Mouse (Mus musculus) MEL (cell line): ENCODE results near the gene Nexn. TPM values are rescaled to one million over a fixed set of nuclear protein-coding genes. Genes with fewer than 3 reads are reported as not detected.

Experiments
- DNase-seq: peaks from one replicate; pipeline ENCODE4 v3.0.0; 2011; ENCODE audit warnings: low read depth, low spot score
- H3K27ac ChIP-seq: 2 replicates; pipeline ENCODE4 v1.5.1; 2012; ENCODE audit warnings: low read depth, mild to moderate bottlenecking, control low read depth, low read length, moderate library complexity; ENCODE audit not compliant: control insufficient read depth
- H3K27me3 ChIP-seq, 2 experiments: fragments of 150-350 bp in 1 of 2; sonication (generic) in 1 of 2; 2 replicates each; pipeline ENCODE4 v1.6.1; 2012; ENCODE audit warnings: low read length in 2 of 2, mild to moderate bottlenecking in 2 of 2, improper control_type of control experiment in 1 of 2, moderate library complexity in 1 of 2; ENCODE audit not compliant: insufficient read depth in 2 of 2, control insufficient read depth in 1 of 2
- H3K36me3 ChIP-seq, 2 experiments: 2 replicates each; pipeline ENCODE4 v1.6.1; 2012 to 2014; ENCODE audit warnings: low read length in 2 of 2, improper control_type of control experiment in 1 of 2, inconsistent platforms in 1 of 2, mild to moderate bottlenecking in 1 of 2; ENCODE audit not compliant: insufficient read depth in 2 of 2, control insufficient read depth in 1 of 2
- H3K4me1 ChIP-seq, 2 experiments: fragments of 150-350 bp in 1 of 2; sonication (generic) in 1 of 2; 2 replicates each; pipeline ENCODE4 v1.6.1; 2012; ENCODE audit warnings: low read length in 2 of 2, improper control_type of control experiment in 1 of 2, mild to moderate bottlenecking in 1 of 2; ENCODE audit not compliant: insufficient read depth in 2 of 2, control insufficient read depth in 1 of 2
- H3K4me3 ChIP-seq, 2 experiments: fragments of 150-350 bp in 1 of 2; sonication (generic) in 1 of 2; 2 replicates each; pipeline ENCODE4 v1.5.1; 2012; ENCODE audit warnings: low read depth in 2 of 2, low read length in 2 of 2, mild to moderate bottlenecking in 2 of 2, moderate library complexity in 2 of 2, control low read depth in 1 of 2, improper control_type of control experiment in 1 of 2; ENCODE audit not compliant: control insufficient read depth in 1 of 2, insufficient read depth in 1 of 2
- H3K79me2 ChIP-seq: 2 replicates; pipeline ENCODE4 v1.6.1; 2012; ENCODE audit warnings: mild to moderate bottlenecking, low read length, moderate library complexity; ENCODE audit not compliant: control insufficient read depth, poor library complexity, insufficient read depth
- H3K9ac ChIP-seq: 2 replicates; pipeline ENCODE4 v1.6.1; 2012; ENCODE audit warnings: low read depth, mild to moderate bottlenecking, control low read depth, low read length, moderate library complexity; ENCODE audit not compliant: control insufficient read depth, poor library complexity, severe bottlenecking
- H3K9me3 ChIP-seq: fragments of 150-350 bp; sonication (generic); replicated peaks from 2 replicates; pipeline ENCODE4 v1.6.1; 2012; ENCODE audit warnings: mild to moderate bottlenecking, low read length, improper control_type of control experiment, moderate library complexity; ENCODE audit not compliant: insufficient read depth
- BHLHE40 ChIP-seq: IDR thresholded peaks from 2 replicates; pipeline ENCODE4 v1.6.1; 2012; ENCODE audit warnings: low read depth, mild to moderate bottlenecking, inconsistent platforms, low read length, improper control_type of control experiment, borderline replicate concordance
- CTCF ChIP-seq, 3 experiments: IDR thresholded peaks in 2 of 3; conservative IDR thresholded peaks in 1 of 3; 2 replicates each; pipeline ENCODE4 v1.5.1; 2011 to 2012; ENCODE audit warnings: low read length in 3 of 3, low read depth in 2 of 3, mild to moderate bottlenecking in 2 of 3, improper control_type of control experiment in 1 of 3, inconsistent platforms in 1 of 3, mixed read lengths in 1 of 3, moderate library complexity in 1 of 3; ENCODE audit not compliant: control insufficient read depth in 1 of 3, insufficient read depth in 1 of 3, poor library complexity in 1 of 3, severe bottlenecking in 1 of 3
- E2F4 ChIP-seq: IDR thresholded peaks from 2 replicates; pipeline ENCODE4 v1.6.1; 2011; ENCODE audit warnings: low read depth, low read length, improper control_type of control experiment, borderline replicate concordance
- ELF1 ChIP-seq: IDR thresholded peaks from 2 replicates; pipeline ENCODE4 v1.6.1; 2014; ENCODE audit warnings: low read depth, mild to moderate bottlenecking, inconsistent platforms, low read length, improper control_type of control experiment, moderate library complexity
- EP300 ChIP-seq, 2 experiments: IDR thresholded peaks; 2 replicates each; pipeline ENCODE4 v1.6.1; 2011; ENCODE audit warnings: improper control_type of control experiment in 2 of 2, low read length in 2 of 2, low read depth in 1 of 2, mild to moderate bottlenecking in 1 of 2
- ETS1 ChIP-seq: IDR thresholded peaks from 2 replicates; pipeline ENCODE4 v1.6.1; 2012; ENCODE audit warnings: low read depth, mild to moderate bottlenecking, inconsistent platforms, low read length, improper control_type of control experiment, moderate library complexity
- HCFC1 ChIP-seq: IDR thresholded peaks from 2 replicates; pipeline ENCODE4 v1.6.1; 2012; ENCODE audit warnings: low read depth, mild to moderate bottlenecking, inconsistent platforms, low read length, improper control_type of control experiment, moderate library complexity
- JUND ChIP-seq: IDR thresholded peaks from 2 replicates; pipeline ENCODE4 v1.6.1; 2011; ENCODE audit warnings: low read depth, mild to moderate bottlenecking, improper control_type of control experiment, low read length
- KAT2A ChIP-seq: conservative IDR thresholded peaks from 2 replicates; pipeline ENCODE4 v1.6.1; 2012; ENCODE audit warnings: low read depth, low read length, improper control_type of control experiment, inconsistent platforms
- MAZ ChIP-seq: IDR thresholded peaks from 2 replicates; pipeline ENCODE4 v1.6.1; 2012; ENCODE audit warnings: low read depth, mild to moderate bottlenecking, inconsistent platforms, low read length, improper control_type of control experiment
- MEF2A ChIP-seq: IDR thresholded peaks from 2 replicates; pipeline ENCODE4 v1.6.1; 2014; ENCODE audit warnings: low read depth, mild to moderate bottlenecking, inconsistent platforms, low read length, improper control_type of control experiment; ENCODE audit not compliant: poor library complexity, insufficient replicate concordance, severe bottlenecking; ENCODE audit errors: extremely low read depth
- MXI1 ChIP-seq: IDR thresholded peaks from 2 replicates; pipeline ENCODE4 v1.6.1; 2011; ENCODE audit warnings: mild to moderate bottlenecking, low read depth, low read length, improper control_type of control experiment
- NRF1 ChIP-seq: IDR thresholded peaks from 2 replicates; pipeline ENCODE4 v1.6.1; 2014; ENCODE audit warnings: low read depth, mild to moderate bottlenecking, inconsistent platforms, low read length, improper control_type of control experiment, moderate library complexity; ENCODE audit not compliant: poor library complexity, insufficient read depth, severe bottlenecking
- RAD21 ChIP-seq: IDR thresholded peaks from 2 replicates; pipeline ENCODE4 v1.6.1; 2011; ENCODE audit warnings: mild to moderate bottlenecking, low read depth, low read length, improper control_type of control experiment
- RCOR1 ChIP-seq: IDR thresholded peaks from 2 replicates; pipeline ENCODE4 v1.6.1; 2012; ENCODE audit warnings: low read depth, mild to moderate bottlenecking, inconsistent platforms, low read length, improper control_type of control experiment
- SMC3 ChIP-seq: IDR thresholded peaks from 2 replicates; pipeline ENCODE4 v1.6.1; 2011; ENCODE audit warnings: low read depth, low read length, improper control_type of control experiment
- TBP ChIP-seq: IDR thresholded peaks from 2 replicates; pipeline ENCODE4 v1.8.0; 2011; ENCODE audit warnings: low read depth, low read length, improper control_type of control experiment
- TCF12 ChIP-seq: IDR thresholded peaks from 2 replicates; pipeline ENCODE4 v1.6.1; 2014; ENCODE audit warnings: low read depth, mild to moderate bottlenecking, inconsistent platforms, low read length, improper control_type of control experiment, moderate library complexity
- UBTF ChIP-seq: IDR thresholded peaks from 2 replicates; pipeline ENCODE4 v1.6.1; 2012; ENCODE audit warnings: low read depth, mild to moderate bottlenecking, inconsistent platforms, low read length, improper control_type of control experiment, moderate library complexity, borderline replicate concordance; ENCODE audit not compliant: insufficient read depth
- USF2 ChIP-seq, 2 experiments: IDR thresholded peaks; 2 replicates each; pipeline ENCODE4 v1.6.1; 2011 to 2012; ENCODE audit warnings: improper control_type of control experiment in 2 of 2, low read length in 2 of 2, borderline replicate concordance in 1 of 2, inconsistent platforms in 1 of 2, low read depth in 1 of 2, mild to moderate bottlenecking in 1 of 2; ENCODE audit not compliant: insufficient read depth in 1 of 2
- ZKSCAN1 ChIP-seq: IDR thresholded peaks from 2 replicates; pipeline ENCODE4 v1.6.1; 2012; ENCODE audit warnings: low read depth, mild to moderate bottlenecking, inconsistent platforms, low read length, improper control_type of control experiment, moderate library complexity
- ZNF384 ChIP-seq: IDR thresholded peaks from 2 replicates; pipeline ENCODE4 v1.6.1; 2012; ENCODE audit warnings: low read depth, mild to moderate bottlenecking, inconsistent platforms, low read length, improper control_type of control experiment
- polyA plus RNA-seq, 2 experiments: library from polyadenylated mRNA; stranded (reverse) in 1 of 2; unstranded in 1 of 2; fragments of >175 nt in 1 of 2; fragments of >200 nt in 1 of 2; gene quantifications; 2 replicates each; pipeline versions ENCODE4 v1.2.1 to v1.2.4; 2012; ENCODE audit warnings: low replicate concordance in 2 of 2, low read depth in 1 of 2; ENCODE audit not compliant: insufficient read length in 2 of 2, insufficient read depth in 1 of 2, missing spikeins in 1 of 2
- total RNA-seq: library from RNA; depleted of rRNA; stranded (reverse); fragments of 300-350 nt; gene quantifications from 2 replicates; pipeline ENCODE4 v1.2.3, GENCODE M21; 2012

Nexn gene
- total and polyA plus RNA-seq, 3 experiments, result 0.19 to 0.96 TPM; not detected in 1

DNA sequence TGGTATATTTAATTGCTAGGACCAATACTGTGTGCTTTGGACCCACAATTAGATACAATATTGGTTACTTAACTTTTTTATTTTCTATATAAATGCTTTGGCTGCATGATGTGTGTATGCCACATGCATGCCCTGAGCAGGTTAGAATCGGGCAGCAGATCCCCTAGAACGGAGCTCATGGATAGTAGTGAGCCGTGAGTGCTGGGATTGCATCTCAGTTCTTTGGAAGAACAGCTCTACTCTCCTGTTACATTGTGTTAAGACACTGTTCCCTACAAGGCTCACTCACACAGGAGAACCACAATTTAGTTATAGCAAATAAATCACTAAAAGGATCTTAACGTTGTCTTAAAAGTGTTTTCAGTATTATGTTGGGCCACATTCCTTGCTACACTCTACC is 22.8 kb downstream of the Nexn start:
- Histone ChIP-seq H3K27ac (no peak overlapping the region), H3K9ac (no peak overlapping the region), H3K4me1 (0 out of 4 replicates have a peak, but pooled peaks cover 0 to 2% of the 10 kb centered on the region in 2 experiments)
- DNase-seq, result no peak
- no peak for TF ChIP-seq USF2 (IDR thresholded peaks at IDR 0.05; ENCODE audit: borderline replicate concordance in 1 of 2, insufficient read depth in 1 of 2, low read depth in 1 of 2, low read length in 2 of 2)
- no peak for TF ChIP-seq UBTF
- no peak for TF ChIP-seq KAT2A
- TF ChIP-seq BHLHE40, result no peak
- TF ChIP-seq EP300 (IDR thresholded peaks at IDR 0.05; ENCODE audit: low read depth in 1 of 2, low read length in 2 of 2), result no peak
- no peak for TF ChIP-seq RAD21
- TF ChIP-seq MXI1, result no peak
- TF ChIP-seq ELF1, result no peak
- TF ChIP-seq ETS1, result no peak
- TF ChIP-seq MEF2A, result no peak
- TF ChIP-seq, all 39 proteins: peak for 0
- no peaks in the 10 kb centered on the region for H3K9me3 ChIP-seq
- no peaks in the 10 kb centered on the region for H3K79me2 ChIP-seq
- H3K4me3 ChIP-seq, result no peak overlapping the region
- peaks cover 3 to 8% of the 10 kb centered on the region in 2 experiments; a peak in 1 of 4 replicates for H3K36me3 ChIP-seq
- no peaks in the 10 kb centered on the region for H3K27me3 ChIP-seq

DNA sequence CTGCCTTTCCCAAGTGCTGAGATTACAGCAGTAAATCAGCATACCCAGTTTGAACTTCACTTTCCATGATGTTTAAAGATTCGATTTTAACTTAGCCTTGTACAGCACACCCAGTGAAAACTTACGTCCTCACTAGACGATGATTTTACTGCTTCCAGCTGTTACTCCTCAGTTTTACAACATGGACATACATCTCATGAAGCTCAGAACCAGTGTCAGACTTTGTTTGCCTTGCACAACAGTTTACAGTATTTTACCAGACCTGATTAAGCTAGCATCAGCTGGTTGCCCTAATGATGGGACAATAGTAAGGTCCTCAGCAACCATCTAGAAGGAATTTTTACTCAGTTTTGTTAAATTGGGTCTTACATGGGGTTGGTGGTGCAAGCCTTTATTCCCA is 25.1 kb downstream of the Nexn start:
- no peak for DNase-seq
- Histone ChIP-seq H3K27ac (no peak overlapping the region), H3K36me3 (peaks cover 13 to 14% of the 10 kb centered on the region in 2 experiments), H3K27me3 (no peaks in the 10 kb centered on the region), H3K4me3 (no peak overlapping the region), H3K4me1 (0 out of 4 replicates have a peak, but pooled peaks cover 0 to 2% of the 10 kb centered on the region in 2 experiments), H3K9me3 (no peaks in the 10 kb centered on the region), H3K9ac (no peak overlapping the region), H3K79me2 (no peaks in the 10 kb centered on the region)
- TF ChIP-seq TCF12, result no peak
- TF ChIP-seq E2F4, result no peak
- TF ChIP-seq MAZ, result no peak
- no peak for TF ChIP-seq ELF1
- TF ChIP-seq SMC3, result no peak
- no peak for TF ChIP-seq MEF2A
- no peak for TF ChIP-seq TBP
- TF ChIP-seq ZKSCAN1, result no peak
- TF ChIP-seq JUND, result no peak
- no peak for TF ChIP-seq EP300 (IDR thresholded peaks at IDR 0.05; ENCODE audit: low read depth in 1 of 2, low read length in 2 of 2)
- TF ChIP-seq HCFC1, result no peak
- no peak for TF ChIP-seq MXI1
- TF ChIP-seq RAD21, result no peak
- no peak for TF ChIP-seq ETS1
- no peak for TF ChIP-seq ZNF384
- no peak for TF ChIP-seq CTCF (IDR thresholded peaks at IDR 0.05 in 2 of 3, conservative IDR thresholded peaks at IDR 0.05 in 1 of 3; ENCODE audit: control insufficient read depth in 1 of 3, insufficient read depth in 1 of 3, low read depth in 2 of 3, low read length in 3 of 3, poor library complexity in 1 of 3, severe bottlenecking in 1 of 3)
- no peak for TF ChIP-seq NRF1
- TF ChIP-seq RCOR1, result no peak
